Mouse (Mus musculus) hindbrain, embryonic 16.5 days (tissue): ENCODE measurements at regions not wholly inside any gene's neighbourhood (a gene's known extent, or its start where the extent isn't known, plus 50 kb on each side); places are given as distances from the start of the nearest gene placed in this dataset.

Experiments
- ATAC-seq: fragments of 200-750 bp; cut with Nextera tagmentation; 2 replicates; pipeline ENCODE4 v1.8.0; 2017; ENCODE audit warnings: moderate TSS enrichment, moderate library complexity
- H3K27ac ChIP-seq: fragments of 300-500 bp; sonication (generic); 2 replicates; pipeline ENCODE4 v1.5.1; 2014; ENCODE audit warnings: low read depth, mild to moderate bottlenecking, control low read depth, low read length, moderate library complexity
- H3K27me3 ChIP-seq: fragments of 300-500 bp; sonication (generic); replicated peaks from 2 replicates; pipeline ENCODE4 v1.6.1; 2014; ENCODE audit warnings: low read length; ENCODE audit not compliant: control insufficient read depth, insufficient read depth
- H3K36me3 ChIP-seq: fragments of 300-500 bp; sonication (generic); 2 replicates; pipeline ENCODE4 v1.6.1; 2014; ENCODE audit warnings: mild to moderate bottlenecking, low read length, moderate library complexity, mixed read lengths; ENCODE audit not compliant: control insufficient read depth, insufficient read depth
- H3K4me1 ChIP-seq: fragments of 300-500 bp; sonication (generic); 2 replicates; pipeline ENCODE4 v1.6.1; 2014; ENCODE audit warnings: low read depth, low read length; ENCODE audit not compliant: control insufficient read depth, insufficient read depth
- H3K4me2 ChIP-seq: fragments of 300-500 bp; sonication (generic); 2 replicates; pipeline ENCODE4 v1.6.1; 2014; ENCODE audit warnings: mild to moderate bottlenecking, low read length, control low read depth, moderate library complexity
- H3K4me3 ChIP-seq: fragments of 300-500 bp; sonication (generic); 2 replicates; pipeline ENCODE4 v1.5.1; 2014; ENCODE audit warnings: mild to moderate bottlenecking, low read length, control low read depth, moderate library complexity
- H3K9ac ChIP-seq: fragments of 300-500 bp; sonication (generic); 2 replicates; pipeline ENCODE4 v1.6.1; 2014; ENCODE audit warnings: low read depth, mild to moderate bottlenecking, control low read depth, low read length, moderate library complexity
- H3K9me3 ChIP-seq: fragments of 300-500 bp; sonication (generic); 2 replicates; pipeline ENCODE4 v1.6.1; 2014; ENCODE audit warnings: mild to moderate bottlenecking, low read length, moderate library complexity; ENCODE audit not compliant: control insufficient read depth
- WGBS: fragments of 180-500 bp; shearing (Covaris S2); extraction: QIAGEN DNeasy Blood & Tissue Kit; methylation state at CpG from one replicate; pipeline ENCODE4 v1.1.7; 2014; 5-methylcytosine and 5-hydroxymethylcytosine counted together

DNA sequence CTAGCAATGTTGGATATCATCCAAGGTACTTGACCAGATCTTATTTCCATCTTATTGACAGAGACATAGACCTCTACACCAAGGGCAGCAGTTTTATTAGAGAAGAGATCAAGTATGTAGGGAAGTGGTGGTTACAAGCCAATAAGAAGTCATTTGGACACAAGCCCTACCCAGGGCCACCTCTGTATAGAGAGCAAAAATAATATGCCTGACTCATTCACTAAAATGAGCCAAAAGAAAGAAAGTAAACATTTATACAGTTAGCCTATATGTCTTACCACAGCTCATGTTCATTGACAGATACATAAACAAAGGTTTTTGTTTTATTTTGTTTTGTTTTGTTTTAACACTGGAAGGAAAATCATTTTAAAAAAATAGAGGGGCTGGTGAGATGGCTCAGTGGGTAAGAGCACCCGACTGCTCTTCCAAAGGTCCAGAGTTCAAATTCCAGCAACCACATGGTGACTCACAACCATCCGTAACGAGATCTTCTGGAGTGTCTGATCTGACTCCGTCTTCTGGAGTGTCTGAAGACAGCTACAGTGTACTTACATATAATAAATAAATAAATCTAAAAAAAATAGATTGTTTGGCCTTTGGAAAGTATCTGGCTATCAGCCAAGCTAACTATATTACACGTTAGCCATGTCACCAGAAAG, 76.9 kb downstream of the Rlim start:
- 82% methylated on average over 5 of the region's 5 CpGs for WGBS
- H3K4me3 ChIP-seq = no peak overlapping the region
- H3K27me3 ChIP-seq = peaks cover 6% of the 10 kb centered on the region; the same call in 1 of the 2 replicates
- ATAC-seq = no peak
- no peaks in the 10 kb centered on the region for H3K9me3 ChIP-seq
- no peak overlapping the region for H3K4me2 ChIP-seq
- no peak overlapping the region for H3K9ac ChIP-seq
- no peak overlapping the region for H3K27ac ChIP-seq
- H3K36me3 ChIP-seq = no peaks in the 10 kb centered on the region
- H3K4me1 ChIP-seq = no peaks in the 10 kb centered on the region

DNA sequence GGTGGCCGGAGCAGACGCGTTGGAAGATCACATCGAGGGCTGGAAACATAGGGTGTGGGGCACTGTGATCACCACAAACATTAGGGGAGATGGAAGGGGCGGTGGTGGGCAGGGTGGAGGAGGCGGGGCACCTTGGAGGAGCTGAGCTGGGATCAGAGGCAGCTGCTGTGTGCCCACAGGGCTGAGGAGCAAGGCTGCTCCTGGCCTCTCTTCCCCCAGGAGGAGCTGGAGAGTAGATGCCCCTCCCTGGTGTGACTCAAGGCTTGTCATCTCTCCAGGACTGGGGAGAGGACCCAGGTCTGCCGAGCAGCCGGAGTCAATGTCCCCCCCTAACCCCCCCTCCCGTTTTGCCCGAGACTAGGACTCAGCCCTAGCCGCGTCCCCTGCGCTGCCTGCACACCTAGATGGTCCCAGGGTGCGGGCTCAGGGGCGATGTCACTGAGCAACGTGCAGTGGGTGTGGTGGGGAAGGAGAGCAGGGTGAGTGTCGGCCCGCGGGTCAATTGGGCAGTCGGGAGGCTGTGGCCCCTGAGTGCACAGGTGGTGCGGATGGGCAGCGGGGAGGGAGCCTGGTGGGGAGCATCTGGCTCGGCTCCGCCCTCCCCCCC, 57.6 kb upstream of the Slc16a2 start:
- Histone ChIP-seq H3K4me2 (peak overlapping the region; percentile 51), H3K9me3 (no peaks in the 10 kb centered on the region), H3K27ac (no peak overlapping the region), H3K36me3 (no peaks in the 10 kb centered on the region), H3K9ac (no peak overlapping the region), H3K4me1 (no peaks in the 10 kb centered on the region), H3K4me3 (peak overlapping the region; percentile 20), H3K27me3 (peaks cover 23% of the 10 kb centered on the region; the same call in 1 of the 2 replicates)
- WGBS = 32% methylated on average over 11 of the region's 24 CpGs
- no peak for ATAC-seq
